Mouse (Mus musculus) brain, adult 2 months (tissue): ENCODE measurements around the gene Cd244a.

Source experiments
- DNase-seq: peaks from one replicate; pipeline ENCODE4 v3.0.0; 2011; ENCODE audit warnings: low read depth, low spot score

The Cd244a gene

GRCm38 (mm10) chr1:171648840-171649239, 89.8 kb downstream of the Cd244a start:
- no peak for DNase-seq

- DNase-seq = no peak
These were observed 93.7 kb downstream of the Cd244a start, which contains the start of gene Slamf7 for GRCm38 (mm10) chr1:171652734-171653133. Gene Slamf7 (minus strand): TSS chr1:171653035.

DNA sequence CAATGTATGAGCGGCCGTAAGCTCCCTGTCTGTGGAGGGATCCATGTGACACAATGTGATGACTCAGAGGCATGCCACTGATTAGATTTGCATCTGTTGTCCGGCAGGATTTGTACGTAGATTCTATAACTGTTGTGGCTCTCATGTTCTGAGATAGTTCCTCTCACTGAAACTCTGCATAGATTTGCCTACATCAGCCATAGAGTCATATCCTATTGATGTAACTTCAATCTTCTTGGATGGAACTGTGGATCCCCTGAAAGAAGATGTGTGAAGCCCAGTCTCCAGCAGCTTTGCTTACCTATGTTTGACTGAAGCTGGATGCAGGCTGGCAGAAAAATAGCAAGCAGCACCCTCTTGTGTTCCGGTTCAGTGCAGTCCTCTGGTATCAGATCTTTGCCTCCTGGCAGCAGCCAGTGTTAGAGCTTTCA, 99.6 kb downstream of the Cd244a start:
- DNase-seq = peak; percentile 68
